Mouse (Mus musculus) testis, adult 2 months (tissue): ENCODE measurements at regions not wholly inside any gene's neighbourhood (a gene's known extent, or its start where the extent isn't known, plus 50 kb on each side); places are given as distances from the start of the nearest gene placed in this dataset.

Experiments used
- H3K27ac ChIP-seq: fragments of 200-500 bp; 2 replicates; pipeline ENCODE4 v1.5.1; 2012; ENCODE audit warnings: low read depth, low read length; ENCODE audit not compliant: control insufficient read depth, insufficient read depth
- H3K27me3 ChIP-seq: fragments of 200-500 bp; 2 replicates; pipeline ENCODE4 v1.6.1; 2012; ENCODE audit warnings: mild to moderate bottlenecking, low read length, moderate library complexity; ENCODE audit not compliant: control insufficient read depth, insufficient read depth
- H3K36me3 ChIP-seq: fragments of 200-500 bp; 2 replicates; pipeline ENCODE4 v1.6.1; 2012; ENCODE audit warnings: mild to moderate bottlenecking, low read length; ENCODE audit not compliant: control insufficient read depth, insufficient read depth
- H3K4me1 ChIP-seq: fragments of 200-500 bp; 2 replicates; pipeline ENCODE4 v1.6.1; 2012; ENCODE audit warnings: low read length; ENCODE audit not compliant: control insufficient read depth, insufficient read depth
- H3K4me3 ChIP-seq: fragments of 200-500 bp; 2 replicates; pipeline ENCODE4 v1.5.1; 2012; ENCODE audit warnings: low read depth, mild to moderate bottlenecking, low read length, moderate library complexity, mixed read lengths; ENCODE audit not compliant: control insufficient read depth
- CTCF ChIP-seq: fragments of 200-500 bp; IDR thresholded peaks from 2 replicates; pipeline ENCODE4 v1.5.1; 2012; ENCODE audit warnings: low read depth, mild to moderate bottlenecking, inconsistent platforms, low read length, moderate library complexity; ENCODE audit not compliant: control insufficient read depth, insufficient read depth, insufficient replicate concordance
- POLR2A ChIP-seq: fragments of 200-500 bp; IDR thresholded peaks from 2 replicates; pipeline ENCODE4 v1.6.1; 2012; ENCODE audit warnings: low read depth, mild to moderate bottlenecking, inconsistent platforms, low read length, moderate library complexity; ENCODE audit not compliant: control insufficient read depth

- H3K36me3 ChIP-seq: no peaks in the 10 kb centered on the region
- no peaks in the 10 kb centered on the region for H3K4me1 ChIP-seq
- no peak overlapping the region for H3K27ac ChIP-seq
- TF ChIP-seq CTCF (no peak), POLR2A (no peak)
- no peaks in the 10 kb centered on the region for H3K27me3 ChIP-seq
- H3K4me3 ChIP-seq: no peak overlapping the region
These were observed 464.5 kb upstream of the Ptger4 start for GRCm38 (mm10) chr15:5708454-5708853.

DNA sequence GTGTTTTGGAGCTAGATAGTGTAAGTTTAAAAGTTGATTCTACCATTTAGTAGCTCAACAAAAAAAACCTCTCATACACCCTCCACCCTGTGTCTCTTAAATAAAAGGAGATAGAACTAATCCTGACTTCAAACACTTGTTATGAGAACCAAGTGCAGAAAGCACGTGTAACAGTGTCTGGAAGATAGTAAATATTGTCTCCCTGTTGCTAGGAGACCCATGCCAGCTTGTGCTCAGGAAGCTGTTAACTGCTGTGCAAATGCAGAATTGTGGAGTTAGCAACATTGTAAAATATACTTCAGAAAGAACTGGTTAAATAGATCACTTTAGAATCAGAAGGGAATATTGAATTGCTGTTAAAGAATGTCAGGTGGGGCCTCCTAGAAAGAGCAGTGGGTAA lies 496.7 kb upstream of the Ptger4 start:
- Histone ChIP-seq H3K27ac (no peak overlapping the region), H3K4me3 (no peak overlapping the region), H3K4me1 (0 out of 2 replicates have a peak, but pooled peaks cover 2% of the 10 kb centered on the region), H3K27me3 (no peaks in the 10 kb centered on the region), H3K36me3 (no peaks in the 10 kb centered on the region)
- TF ChIP-seq POLR2A (no peak), CTCF (no peak)

- TF ChIP-seq CTCF: no peak
- no peak for TF ChIP-seq POLR2A
- no peaks in the 10 kb centered on the region for H3K4me1 ChIP-seq
- no peaks in the 10 kb centered on the region for H3K36me3 ChIP-seq
- no peaks in the 10 kb centered on the region for H3K27me3 ChIP-seq
- H3K27ac ChIP-seq: no peak overlapping the region
- H3K4me3 ChIP-seq: no peak overlapping the region
These were observed 499.9 kb upstream of the Ptger4 start for GRCm38 (mm10) chr15:5743893-5744292.

DNA sequence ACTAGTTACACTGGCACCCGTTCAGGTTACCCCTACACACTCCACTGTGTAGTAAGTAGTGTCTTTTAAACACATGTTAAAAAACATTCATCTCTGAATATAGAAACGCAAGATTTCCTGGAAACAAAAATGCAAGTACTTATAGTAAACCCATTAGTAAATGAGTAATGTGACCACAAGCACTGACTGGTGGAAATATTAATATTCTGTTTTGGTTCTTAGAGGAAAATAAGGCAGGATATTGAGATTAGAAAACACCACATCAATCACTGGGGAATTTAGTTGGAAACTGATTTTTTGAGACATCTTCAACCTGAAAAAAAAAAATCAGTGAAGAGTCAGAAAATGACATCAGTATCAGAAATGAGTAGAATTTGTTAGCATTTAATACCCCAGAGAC lies 514.7 kb upstream of the Ptger4 start:
- no peak overlapping the region for H3K27ac ChIP-seq
- H3K27me3 ChIP-seq: no peaks in the 10 kb centered on the region
- H3K36me3 ChIP-seq: no peaks in the 10 kb centered on the region
- no peaks in the 10 kb centered on the region for H3K4me1 ChIP-seq
- TF ChIP-seq POLR2A (no peak), CTCF (no peak)
- no peak overlapping the region for H3K4me3 ChIP-seq

DNA sequence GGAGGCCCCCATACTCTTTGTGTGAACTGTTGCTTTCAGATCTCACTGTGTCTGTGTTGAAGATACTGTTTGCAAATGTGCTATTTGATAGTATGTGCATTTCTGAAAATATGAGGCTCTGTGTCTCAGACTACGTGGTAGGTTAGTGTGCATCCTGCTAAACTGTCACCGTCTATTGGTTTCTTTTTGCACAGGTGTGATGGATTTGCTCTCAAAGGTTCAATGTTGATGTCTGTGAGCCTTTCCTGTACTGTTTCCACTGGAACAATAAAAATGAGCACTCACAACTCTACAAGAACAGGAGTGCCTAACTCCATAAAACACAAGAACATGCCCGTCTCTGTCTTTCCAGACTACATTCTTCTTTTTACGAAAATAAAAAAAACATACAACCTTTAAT lies 518.2 kb upstream of the Ptger4 start:
- no peaks in the 10 kb centered on the region for H3K36me3 ChIP-seq
- no peaks in the 10 kb centered on the region for H3K4me1 ChIP-seq
- H3K27me3 ChIP-seq: no peaks in the 10 kb centered on the region
- TF ChIP-seq CTCF (no peak), POLR2A (no peak)
- H3K27ac ChIP-seq: no peak overlapping the region
- no peak overlapping the region for H3K4me3 ChIP-seq

DNA sequence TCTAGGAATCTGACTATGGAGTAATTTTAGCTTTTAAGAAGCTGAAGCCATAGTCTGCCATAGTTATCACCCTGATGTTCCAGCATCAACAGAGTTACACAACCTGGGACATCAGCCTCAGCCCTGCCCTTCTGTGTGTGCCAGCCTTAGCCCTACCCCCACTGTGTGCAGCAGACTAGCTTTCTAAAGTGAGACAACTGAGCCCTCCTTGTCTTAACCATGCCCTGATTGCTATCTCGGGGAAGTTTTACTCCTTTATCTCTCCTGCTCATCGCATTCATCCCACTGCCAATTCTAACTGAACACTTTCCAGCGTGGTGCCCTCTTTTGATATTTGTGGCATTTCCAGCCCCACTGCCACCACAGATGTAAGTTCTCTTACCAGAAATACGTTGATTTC lies 522.5 kb upstream of the Dab2 start:
- Histone ChIP-seq H3K27me3 (no peaks in the 10 kb centered on the region), H3K4me3 (no peak overlapping the region), H3K27ac (no peak overlapping the region), H3K4me1 (no peaks in the 10 kb centered on the region), H3K36me3 (no peaks in the 10 kb centered on the region)
- TF ChIP-seq POLR2A: no peak
- TF ChIP-seq CTCF: no peak

GRCm38 (mm10) chr15:5799917-5800316 lies 499.7 kb upstream of the Dab2 start:
- Histone ChIP-seq H3K36me3 (no peaks in the 10 kb centered on the region), H3K27me3 (no peaks in the 10 kb centered on the region), H3K27ac (no peak overlapping the region), H3K4me3 (peak overlapping the region; percentile 18; the same call in 1 of the 2 replicates), H3K4me1 (no peaks in the 10 kb centered on the region)
- TF ChIP-seq POLR2A: no peak
- TF ChIP-seq CTCF: no peak
